Mouse (Mus musculus) small intestine, adult 2 months (tissue): ENCODE measurements around the gene Ifna6. TPM values are rescaled to one million over a fixed set of nuclear protein-coding genes. Genes with fewer than 3 reads are reported as not detected.
"Not testable (repeated sequence)": the region's sequence is repeated elsewhere in the genome, so short reads cannot be mapped to it uniquely, and the experiment has no call there.

Source experiments
- H3K27ac ChIP-seq: fragments of 200-500 bp; 2 replicates; pipeline ENCODE4 v1.5.1; 2012; ENCODE audit warnings: low read depth, low read length, control low read depth, inconsistent platforms; ENCODE audit not compliant: insufficient read depth
- H3K27me3 ChIP-seq: fragments of 200-500 bp; 2 replicates; pipeline ENCODE4 v1.6.1; 2012; ENCODE audit warnings: mild to moderate bottlenecking, moderate library complexity, low read length, inconsistent platforms; ENCODE audit not compliant: control insufficient read depth, insufficient read depth
- H3K36me3 ChIP-seq: fragments of 200-500 bp; 2 replicates; pipeline ENCODE4 v1.6.1; 2012; ENCODE audit warnings: mild to moderate bottlenecking, low read length, control low read depth, inconsistent platforms; ENCODE audit not compliant: control insufficient read depth, insufficient read depth
- H3K4me1 ChIP-seq: fragments of 200-500 bp; 2 replicates; pipeline ENCODE4 v1.6.1; 2012; ENCODE audit warnings: low read length, inconsistent platforms, mixed read lengths; ENCODE audit not compliant: control insufficient read depth, insufficient read depth, insufficient read length
- H3K4me3 ChIP-seq: fragments of 200-500 bp; 2 replicates; pipeline ENCODE4 v1.5.1; 2012; ENCODE audit warnings: low read depth, mild to moderate bottlenecking, control low read depth, inconsistent platforms, low read length, moderate library complexity
- CTCF ChIP-seq: fragments of 200-500 bp; IDR thresholded peaks from 2 replicates; pipeline ENCODE4 v1.5.1; 2012; ENCODE audit warnings: low read depth, mild to moderate bottlenecking, control low read depth, inconsistent platforms, low read length, moderate library complexity, mixed read lengths; ENCODE audit not compliant: insufficient replicate concordance, insufficient read length; ENCODE audit errors: extremely low read depth
- POLR2A ChIP-seq: fragments of 200-500 bp; IDR thresholded peaks from 2 replicates; pipeline ENCODE4 v1.6.1; 2012; ENCODE audit warnings: low read depth, mild to moderate bottlenecking, control low read depth, inconsistent platforms, low read length, moderate library complexity
- WGBS: fragments of 180-500 bp; shearing (Covaris S2); methylation state at CpG from one replicate; pipeline ENCODE4 v1.1.7; 2018; 5-methylcytosine and 5-hydroxymethylcytosine counted together
- polyA plus RNA-seq: library from polyadenylated mRNA; depleted of rRNA; stranded (reverse); fragments of >200 nt; gene quantifications from 2 replicates; pipeline ENCODE4 v1.2.3, GENCODE M21; 2012

Gene Ifna6
- polyA plus RNA-seq, 1 experiment, result not detected

- H3K27me3 ChIP-seq, H3K4me1 ChIP-seq, H3K4me3 ChIP-seq, H3K36me3 ChIP-seq, H3K27ac ChIP-seq: not testable (repeated sequence)
- no CpG with 5 or more reads among the region's 29 CpGs for WGBS
Observed at GRCm38 (mm10) chr4:88802954-88803353, 24.3 kb upstream of the Ifna6 start, which contains the start of gene Gm13287. TSS of gene Gm13287 (plus strand) at chr4:88803254.

GRCm38 (mm10) chr4:88805231-88805630 lies 22.0 kb upstream of the Ifna6 start, which contains the start of gene Gm13288:
TSS of gene Gm13288 (plus strand) at chr4:88805531.
- no CpG with 5 or more reads among the region's 8 CpGs for whole genome bisulfite sequencing
- H3K4me1 ChIP-seq, H3K27me3 ChIP-seq, H3K36me3 ChIP-seq, H3K27ac ChIP-seq: not testable (repeated sequence)
- peak within 1 kb of the TSS; percentile 49 for H3K4me3 ChIP-seq

GRCm38 (mm10) chr4:88805761-88806160 lies 21.5 kb upstream of the Ifna6 start:
- H3K4me3 ChIP-seq, result peak overlapping the region; percentile 49

GRCm38 (mm10) chr4:88815928-88816327 lies 11.3 kb upstream of the Ifna6 start, which contains the start of gene Ifna7:
TSS of gene Ifna7 (plus strand) at chr4:88816228.
- no peak within 1 kb of the TSS for H3K4me3 ChIP-seq
- H3K36me3 ChIP-seq, result no peaks in the 10 kb centered on the region
- 51% methylated on average over 3 of the region's 3 CpGs for WGBS
- TF ChIP-seq CTCF (no peak), POLR2A (no peak)
- no peaks in the 10 kb centered on the region for H3K4me1 ChIP-seq
- H3K27ac ChIP-seq, result no peak within 1 kb of the TSS
- H3K27me3 ChIP-seq, result no peaks in the 10 kb centered on the region; the same call in 1 of the 2 replicates

More at GRCm38 (mm10) chr4:88805761-88806160, 21.5 kb upstream of the Ifna6 start:
- not testable (repeated sequence) for H3K4me1 ChIP-seq, H3K36me3 ChIP-seq, H3K27me3 ChIP-seq, H3K27ac ChIP-seq
- WGBS, result 0% methylated on average over 13 of the region's 34 CpGs

GRCm38 (mm10) chr4:88819659-88820058 lies 7.6 kb upstream of the Ifna6 start, which contains the start of gene Ifna11:
TSS of gene Ifna11 (plus strand) at chr4:88819959.
- Histone ChIP-seq H3K27me3 (no peaks in the 10 kb centered on the region; the same call in 1 of the 2 replicates), H3K27ac (no peak within 1 kb of the TSS), H3K4me1 (no peaks in the 10 kb centered on the region), H3K36me3 (no peaks in the 10 kb centered on the region), H3K4me3 (no peak within 1 kb of the TSS)
- TF ChIP-seq POLR2A, result no peak
- no peak for TF ChIP-seq CTCF
- 83% methylated on average over 1 of the region's 1 CpGs for WGBS

GRCm38 (mm10) chr4:88822995-88823394 lies 4.2 kb upstream of the Ifna6 start:
- 27% methylated on average over 4 of the region's 4 CpGs for WGBS
- Histone ChIP-seq H3K36me3 (no peaks in the 10 kb centered on the region), H3K27me3 (no peaks in the 10 kb centered on the region; the same call in 1 of the 2 replicates), H3K4me1 (no peaks in the 10 kb centered on the region), H3K27ac (no peak overlapping the region), H3K4me3 (no peak overlapping the region)
- TF ChIP-seq CTCF (no peak), POLR2A (no peak)

- no peaks in the 10 kb centered on the region for H3K27me3 ChIP-seq
- H3K4me3 ChIP-seq, result no peak overlapping the region
- H3K27ac ChIP-seq, result no peak overlapping the region
- TF ChIP-seq CTCF (no peak), POLR2A (no peak)
- no peaks in the 10 kb centered on the region for H3K4me1 ChIP-seq
- no peaks in the 10 kb centered on the region for H3K36me3 ChIP-seq
- WGBS, result 22% methylated on average over 4 of the region's 4 CpGs
Observed at GRCm38 (mm10) chr4:88830523-88830922, 3.3 kb downstream of the Ifna6 start.

GRCm38 (mm10) chr4:88835225-88835624 lies 8.0 kb downstream of the Ifna6 start, which contains the start of gene Ifna5:
TSS of gene Ifna5 (plus strand) at chr4:88835525.
- H3K36me3 ChIP-seq, H3K4me3 ChIP-seq, H3K4me1 ChIP-seq, H3K27ac ChIP-seq, H3K27me3 ChIP-seq: not testable (repeated sequence)
- WGBS, result 71% methylated on average over 1 of the region's 1 CpGs
